Mouse (Mus musculus) MEL (cell line): ENCODE measurements around the gene Fcgr3. TPM values are rescaled to one million over a fixed set of nuclear protein-coding genes. Genes with fewer than 3 reads are reported as not detected.

Source experiments
- DNase-seq: peaks from one replicate; pipeline ENCODE4 v3.0.0; 2011; ENCODE audit warnings: low read depth, low spot score
- H3K27ac ChIP-seq: 2 replicates; pipeline ENCODE4 v1.5.1; 2012; ENCODE audit warnings: low read depth, mild to moderate bottlenecking, control low read depth, low read length, moderate library complexity; ENCODE audit not compliant: control insufficient read depth
- H3K27me3 ChIP-seq, 2 experiments: fragments of 150-350 bp in 1 of 2; sonication (generic) in 1 of 2; 2 replicates each; pipeline ENCODE4 v1.6.1; 2012; ENCODE audit warnings: low read length in 2 of 2, mild to moderate bottlenecking in 2 of 2, improper control_type of control experiment in 1 of 2, moderate library complexity in 1 of 2; ENCODE audit not compliant: insufficient read depth in 2 of 2, control insufficient read depth in 1 of 2
- H3K36me3 ChIP-seq, 2 experiments: 2 replicates each; pipeline ENCODE4 v1.6.1; 2012 to 2014; ENCODE audit warnings: low read length in 2 of 2, improper control_type of control experiment in 1 of 2, inconsistent platforms in 1 of 2, mild to moderate bottlenecking in 1 of 2; ENCODE audit not compliant: insufficient read depth in 2 of 2, control insufficient read depth in 1 of 2
- H3K4me1 ChIP-seq, 2 experiments: fragments of 150-350 bp in 1 of 2; sonication (generic) in 1 of 2; 2 replicates each; pipeline ENCODE4 v1.6.1; 2012; ENCODE audit warnings: low read length in 2 of 2, improper control_type of control experiment in 1 of 2, mild to moderate bottlenecking in 1 of 2; ENCODE audit not compliant: insufficient read depth in 2 of 2, control insufficient read depth in 1 of 2
- H3K4me3 ChIP-seq, 2 experiments: fragments of 150-350 bp in 1 of 2; sonication (generic) in 1 of 2; 2 replicates each; pipeline ENCODE4 v1.5.1; 2012; ENCODE audit warnings: low read depth in 2 of 2, low read length in 2 of 2, mild to moderate bottlenecking in 2 of 2, moderate library complexity in 2 of 2, control low read depth in 1 of 2, improper control_type of control experiment in 1 of 2; ENCODE audit not compliant: control insufficient read depth in 1 of 2, insufficient read depth in 1 of 2
- H3K79me2 ChIP-seq: 2 replicates; pipeline ENCODE4 v1.6.1; 2012; ENCODE audit warnings: mild to moderate bottlenecking, low read length, moderate library complexity; ENCODE audit not compliant: control insufficient read depth, poor library complexity, insufficient read depth
- H3K9ac ChIP-seq: 2 replicates; pipeline ENCODE4 v1.6.1; 2012; ENCODE audit warnings: low read depth, mild to moderate bottlenecking, control low read depth, low read length, moderate library complexity; ENCODE audit not compliant: control insufficient read depth, poor library complexity, severe bottlenecking
- H3K9me3 ChIP-seq: fragments of 150-350 bp; sonication (generic); replicated peaks from 2 replicates; pipeline ENCODE4 v1.6.1; 2012; ENCODE audit warnings: mild to moderate bottlenecking, low read length, improper control_type of control experiment, moderate library complexity; ENCODE audit not compliant: insufficient read depth
- CTCF ChIP-seq, 3 experiments: IDR thresholded peaks in 2 of 3; conservative IDR thresholded peaks in 1 of 3; 2 replicates each; pipeline ENCODE4 v1.5.1; 2011 to 2012; ENCODE audit warnings: low read length in 3 of 3, low read depth in 2 of 3, mild to moderate bottlenecking in 2 of 3, improper control_type of control experiment in 1 of 3, inconsistent platforms in 1 of 3, mixed read lengths in 1 of 3, moderate library complexity in 1 of 3; ENCODE audit not compliant: control insufficient read depth in 1 of 3, insufficient read depth in 1 of 3, poor library complexity in 1 of 3, severe bottlenecking in 1 of 3
- ELF1 ChIP-seq: IDR thresholded peaks from 2 replicates; pipeline ENCODE4 v1.6.1; 2014; ENCODE audit warnings: low read depth, mild to moderate bottlenecking, inconsistent platforms, low read length, improper control_type of control experiment, moderate library complexity
- ETS1 ChIP-seq: IDR thresholded peaks from 2 replicates; pipeline ENCODE4 v1.6.1; 2012; ENCODE audit warnings: low read depth, mild to moderate bottlenecking, inconsistent platforms, low read length, improper control_type of control experiment, moderate library complexity
- HCFC1 ChIP-seq: IDR thresholded peaks from 2 replicates; pipeline ENCODE4 v1.6.1; 2012; ENCODE audit warnings: low read depth, mild to moderate bottlenecking, inconsistent platforms, low read length, improper control_type of control experiment, moderate library complexity
- MAFK ChIP-seq: IDR thresholded peaks from 2 replicates; pipeline ENCODE4 v1.6.1; 2011; ENCODE audit warnings: low read depth, mild to moderate bottlenecking, low read length, improper control_type of control experiment, borderline replicate concordance
- MAZ ChIP-seq: IDR thresholded peaks from 2 replicates; pipeline ENCODE4 v1.6.1; 2012; ENCODE audit warnings: low read depth, mild to moderate bottlenecking, inconsistent platforms, low read length, improper control_type of control experiment
- MEF2A ChIP-seq: IDR thresholded peaks from 2 replicates; pipeline ENCODE4 v1.6.1; 2014; ENCODE audit warnings: low read depth, mild to moderate bottlenecking, inconsistent platforms, low read length, improper control_type of control experiment; ENCODE audit not compliant: poor library complexity, insufficient replicate concordance, severe bottlenecking; ENCODE audit errors: extremely low read depth
- MYB ChIP-seq: IDR thresholded peaks from 2 replicates; pipeline ENCODE4 v1.6.1; 2011; ENCODE audit warnings: mild to moderate bottlenecking, low read depth, low read length, improper control_type of control experiment
- MYC ChIP-seq: IDR thresholded peaks from 2 replicates; pipeline ENCODE4 v1.6.1; 2011; ENCODE audit warnings: low read depth, mild to moderate bottlenecking, low read length, improper control_type of control experiment, moderate library complexity
- POLR2AphosphoS5 ChIP-seq: IDR thresholded peaks from 2 replicates; pipeline ENCODE4 v1.6.1; 2012; ENCODE audit warnings: low read depth, borderline replicate concordance, mild to moderate bottlenecking, inconsistent platforms, low read length, moderate library complexity, mixed read lengths
- SIN3A ChIP-seq: IDR thresholded peaks from 2 replicates; pipeline ENCODE4 v1.6.1; 2012; ENCODE audit warnings: low read length, improper control_type of control experiment, inconsistent platforms
- TAL1 ChIP-seq: IDR thresholded peaks from 2 replicates; pipeline ENCODE4 v1.6.1; 2012; ENCODE audit warnings: mild to moderate bottlenecking, inconsistent platforms, low read length, moderate library complexity, mixed read lengths
- TBP ChIP-seq: IDR thresholded peaks from 2 replicates; pipeline ENCODE4 v1.8.0; 2011; ENCODE audit warnings: low read depth, low read length, improper control_type of control experiment
- USF1 ChIP-seq: IDR thresholded peaks from 2 replicates; pipeline ENCODE4 v1.6.1; 2014; ENCODE audit warnings: low read depth, mild to moderate bottlenecking, inconsistent platforms, low read length, improper control_type of control experiment, moderate library complexity
- ZC3H11A ChIP-seq: IDR thresholded peaks from 2 replicates; pipeline ENCODE4 v1.6.1; 2012; ENCODE audit warnings: low read depth, mild to moderate bottlenecking, inconsistent platforms, low read length, improper control_type of control experiment
- ZMIZ1 ChIP-seq: IDR thresholded peaks from 2 replicates; pipeline ENCODE4 v1.6.1; 2012; ENCODE audit warnings: low read depth, mild to moderate bottlenecking, inconsistent platforms, low read length, improper control_type of control experiment, moderate library complexity
- ZNF384 ChIP-seq: IDR thresholded peaks from 2 replicates; pipeline ENCODE4 v1.6.1; 2012; ENCODE audit warnings: low read depth, mild to moderate bottlenecking, inconsistent platforms, low read length, improper control_type of control experiment
- polyA plus RNA-seq, 2 experiments: library from polyadenylated mRNA; stranded (reverse) in 1 of 2; unstranded in 1 of 2; fragments of >175 nt in 1 of 2; fragments of >200 nt in 1 of 2; gene quantifications; 2 replicates each; pipeline versions ENCODE4 v1.2.1 to v1.2.4; 2012; ENCODE audit warnings: low replicate concordance in 2 of 2, low read depth in 1 of 2; ENCODE audit not compliant: insufficient read length in 2 of 2, insufficient read depth in 1 of 2, missing spikeins in 1 of 2
- total RNA-seq: library from RNA; depleted of rRNA; stranded (reverse); fragments of 300-350 nt; gene quantifications from 2 replicates; pipeline ENCODE4 v1.2.3, GENCODE M21; 2012

The Fcgr3 gene
- total and polyA plus RNA-seq, 3 experiments = 0.39 to 6.1 TPM; not detected in 1

- no peak overlapping the region for H3K4me3 ChIP-seq
- H3K27me3 ChIP-seq = no peaks in the 10 kb centered on the region
- no peaks in the 10 kb centered on the region for H3K79me2 ChIP-seq
- DNase-seq = no peak
- H3K27ac ChIP-seq = no peak overlapping the region
- no peaks in the 10 kb centered on the region for H3K36me3 ChIP-seq
- TF ChIP-seq POLR2AphosphoS5 (no peak), ETS1 (no peak), MEF2A (no peak), TAL1 (no peak), ZMIZ1 (no peak)
- H3K9me3 ChIP-seq = no peaks in the 10 kb centered on the region
- no peak overlapping the region for H3K9ac ChIP-seq
- no peaks in the 10 kb centered on the region for H3K4me1 ChIP-seq
Observed at GRCm38 (mm10) chr1:171053305-171053704, 11.4 kb downstream of the Fcgr3 start.

DNA sequence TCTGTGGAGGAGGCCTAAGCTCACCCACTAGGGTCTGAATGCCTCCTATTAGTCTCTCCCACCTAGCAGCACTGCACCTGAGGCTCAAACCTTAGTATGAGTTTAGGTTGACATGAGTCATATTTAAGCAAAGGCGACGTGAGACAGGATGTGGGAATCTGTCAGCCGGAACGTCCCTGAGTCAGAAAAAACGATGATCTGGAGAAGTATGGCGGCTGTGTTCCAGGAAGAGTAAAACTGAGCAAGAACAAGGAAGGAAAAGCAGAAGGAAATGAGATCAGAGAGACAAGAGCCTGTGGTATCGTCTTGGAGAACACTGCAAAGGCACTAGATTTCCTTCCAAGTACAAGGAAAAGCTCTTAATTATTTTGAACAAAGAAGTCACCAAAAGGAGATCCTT is 14.0 kb downstream of the Fcgr3 start:
- H3K4me3 ChIP-seq = no peak overlapping the region
- peaks cover 0 to 3% of the 10 kb centered on the region in 2 experiments; a peak in 1 of 4 replicates for H3K36me3 ChIP-seq
- DNase-seq = no peak
- H3K79me2 ChIP-seq = no peaks in the 10 kb centered on the region
- peaks cover 0 to 6% of the 10 kb centered on the region in 2 experiments; a peak in 2 of 4 replicates for H3K4me1 ChIP-seq
- H3K9ac ChIP-seq = no peak overlapping the region
- H3K27me3 ChIP-seq = no peaks in the 10 kb centered on the region
- H3K27ac ChIP-seq = no peak overlapping the region
- TF ChIP-seq HCFC1 (no peak), USF1 (no peak), MAFK (no peak), TAL1 (no peak), MYC (no peak)
- no peaks in the 10 kb centered on the region for H3K9me3 ChIP-seq

DNA sequence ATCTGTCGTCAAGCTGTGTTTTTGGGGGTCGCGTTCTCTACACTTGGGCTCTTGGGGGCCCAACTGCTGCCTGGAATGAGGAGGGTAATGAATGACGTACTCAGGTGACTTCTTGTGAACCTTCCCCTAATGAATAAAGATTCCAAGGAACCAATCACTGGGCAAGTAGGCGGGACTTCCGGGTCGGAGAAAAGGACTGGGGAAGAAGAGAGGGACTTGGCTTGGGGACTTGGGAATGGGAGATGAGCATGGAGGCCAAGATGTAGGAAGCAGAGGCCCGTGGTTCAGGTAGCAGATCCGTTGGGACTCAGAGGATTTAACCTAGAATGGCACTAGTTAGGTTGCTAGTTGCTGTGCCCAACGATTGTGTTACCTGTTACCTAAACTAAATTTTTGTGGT is 15.5 kb downstream of the Fcgr3 start:
- Histone ChIP-seq H3K4me3 (no peak overlapping the region), H3K36me3 (peaks cover 0 to 3% of the 10 kb centered on the region in 2 experiments; a peak in 1 of 4 replicates), H3K4me1 (peaks cover 0 to 6% of the 10 kb centered on the region in 2 experiments; a peak in 2 of 4 replicates), H3K79me2 (no peaks in the 10 kb centered on the region; the same call in 1 of the 2 replicates), H3K9ac (no peak overlapping the region), H3K9me3 (no peaks in the 10 kb centered on the region), H3K27ac (no peak overlapping the region), H3K27me3 (no peaks in the 10 kb centered on the region)
- DNase-seq = no peak
- TF ChIP-seq ZC3H11A (no peak), ZNF384 (no peak), MYB (no peak), TAL1 (no peak), SIN3A (no peak), TBP (no peak), CTCF (IDR thresholded peaks at IDR 0.05 in 2 of 3, conservative IDR thresholded peaks at IDR 0.05 in 1 of 3; ENCODE audit: control insufficient read depth in 1 of 3, insufficient read depth in 1 of 3, low read depth in 2 of 3, low read length in 3 of 3, poor library complexity in 1 of 3, severe bottlenecking in 1 of 3) (no peak), MAZ (no peak), ELF1 (no peak)
